Mouse (Mus musculus): ENCODE results near the gene Rcsd1.
A peak's percentile ranks its signal among the peaks of the same experiment; 100 is the strongest.

Rcsd1 gene

GRCm38 (mm10) chr1:165618201-165618624, 91.3 kb downstream of the Rcsd1 start:
- peak; percentile 56 to 64 for DNase-seq

DNA sequence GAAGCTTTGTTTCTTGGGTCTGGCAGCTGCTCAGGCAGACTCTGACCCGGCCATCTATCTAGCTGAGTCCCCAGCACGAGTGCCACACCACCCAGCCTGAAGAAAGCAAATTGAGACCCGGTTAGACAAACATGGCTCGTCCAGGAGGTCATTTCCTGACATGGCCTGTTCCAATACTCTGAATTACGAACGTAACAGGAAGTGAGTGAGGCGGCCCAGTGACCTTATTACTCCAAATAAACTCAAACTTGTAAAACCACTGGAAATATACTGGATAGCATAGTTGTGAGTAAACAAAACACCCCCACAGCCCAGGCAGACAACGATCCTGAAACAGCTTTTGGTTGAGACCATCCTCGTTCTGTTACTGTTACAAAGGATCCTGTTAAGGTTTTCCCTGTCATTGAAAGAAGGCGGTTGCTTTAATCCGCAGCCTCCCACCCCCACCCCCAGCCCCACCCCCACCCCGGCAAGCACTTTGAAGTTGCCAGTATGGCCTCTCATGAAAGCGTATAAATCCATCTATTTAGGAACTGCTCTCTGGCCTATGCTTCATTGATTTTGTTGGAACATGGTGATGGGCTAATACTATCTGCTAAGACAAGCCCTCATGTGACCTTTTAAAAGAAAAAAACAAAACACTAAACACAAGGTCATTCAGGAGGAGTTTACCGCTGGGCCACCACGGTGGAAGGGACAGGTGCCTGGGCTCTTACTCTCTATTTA, 92.2 kb downstream of the Rcsd1 start:
- peak; percentile 73 to 85 for DNase-seq

- DNase-seq = peak in 1 of 2 experiments; percentile 58
Measured at GRCm38 (mm10) chr1:165616652-165617051, 92.9 kb downstream of the Rcsd1 start.

GRCm38 (mm10) chr1:165614793-165615192, 94.8 kb downstream of the Rcsd1 start:
- DNase-seq = no peak

GRCm38 (mm10) chr1:165613926-165614325, 95.6 kb downstream of the Rcsd1 start:
- no peak for DNase-seq

- DNase-seq = no peak
Measured at GRCm38 (mm10) chr1:165612714-165613113, 96.8 kb downstream of the Rcsd1 start.

GRCm38 (mm10) chr1:165610321-165610999, 99.1 kb downstream of the Rcsd1 start:
- DNase-seq = no peak

DNA sequence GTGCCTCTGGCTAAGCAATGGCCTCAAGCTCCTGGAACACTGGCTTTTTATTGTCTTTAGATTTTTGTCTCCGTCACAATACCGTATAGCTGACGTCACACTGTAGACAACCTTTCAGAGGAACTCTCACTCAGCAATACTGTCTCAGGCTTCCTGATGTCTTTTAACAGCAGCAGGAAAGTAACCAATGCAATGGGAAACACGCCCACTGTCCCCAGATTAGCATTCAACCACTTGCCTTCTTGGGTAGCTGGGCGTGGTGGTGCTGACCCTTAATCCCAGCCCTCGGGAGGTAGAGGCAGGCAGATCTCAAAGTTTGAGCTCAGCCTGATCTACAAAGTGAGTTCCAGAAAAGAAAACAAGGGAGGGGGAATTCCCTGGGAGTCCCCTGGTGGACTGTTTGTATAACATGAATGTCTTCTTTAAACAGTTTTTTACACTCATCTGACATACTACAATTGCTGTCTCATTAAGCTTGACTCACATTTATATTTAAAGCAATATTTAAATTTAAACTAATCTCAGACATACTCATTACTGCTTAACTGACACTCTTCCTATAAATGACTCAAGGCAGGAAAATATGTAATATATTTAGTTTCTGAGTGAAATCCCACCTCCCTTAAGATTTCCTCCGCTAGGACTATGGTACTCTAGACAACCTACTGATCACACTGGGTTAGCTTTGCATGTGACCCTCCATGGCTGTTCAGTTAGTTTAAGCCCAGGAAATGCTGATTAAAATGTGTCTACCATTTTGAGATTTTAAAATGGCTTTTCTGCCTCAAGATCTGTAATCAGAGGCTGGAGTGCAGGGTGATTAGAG, 99.8 kb downstream of the Rcsd1 start:
- no peak for DNase-seq

- no peak for DNase-seq
Measured at GRCm38 (mm10) chr1:165608904-165609303, 100.7 kb downstream of the Rcsd1 start.

GRCm38 (mm10) chr1:165605774-165606173, 103.8 kb downstream of the Rcsd1 start:
- no peak for DNase-seq

- DNase-seq = no peak
Measured at GRCm38 (mm10) chr1:165605108-165605507, 104.4 kb downstream of the Rcsd1 start.

DNA sequence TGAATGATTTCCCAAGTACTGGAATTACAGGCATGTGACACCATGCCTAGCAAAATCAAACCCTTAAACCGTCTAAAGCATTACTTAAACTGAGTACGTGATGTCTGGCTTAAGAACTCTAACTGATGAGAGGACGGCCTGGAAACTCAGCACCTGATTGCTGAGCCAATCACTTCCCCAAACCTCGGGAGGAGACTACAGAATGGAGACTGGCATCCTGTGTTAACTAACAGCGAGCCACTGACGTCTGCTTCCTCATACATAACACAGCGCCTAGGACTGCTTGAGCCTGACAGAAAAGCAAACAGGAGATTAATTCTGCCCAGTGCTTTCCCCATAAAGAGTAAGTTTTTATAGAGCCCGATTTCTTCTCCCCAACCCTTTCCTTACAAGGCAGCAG, 105.4 kb downstream of the Rcsd1 start:
- no peak for DNase-seq

DNA sequence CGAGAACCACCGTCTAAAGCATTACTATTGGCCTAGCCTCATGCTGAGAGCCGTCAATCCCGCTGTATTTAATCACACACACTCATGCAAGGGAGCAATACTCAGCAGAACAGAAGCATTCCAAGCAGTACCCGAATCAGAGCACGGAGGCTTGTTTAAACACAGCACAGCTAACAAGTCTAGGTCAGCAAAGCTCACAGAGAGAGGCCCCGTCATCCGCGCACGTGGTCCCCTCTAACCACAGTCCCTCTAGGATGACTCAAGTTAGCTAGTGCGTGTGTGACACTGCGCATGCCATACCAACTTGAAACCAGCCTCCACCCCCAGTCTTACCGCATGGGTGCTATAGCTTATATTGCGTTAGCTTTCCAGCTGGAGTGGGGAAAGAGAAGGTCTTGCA, 106.3 kb downstream of the Rcsd1 start:
- DNase-seq = no peak

GRCm38 (mm10) chr1:165601775-165602280, 107.7 kb downstream of the Rcsd1 start:
- DNase-seq = no peak

Data from kidney, postnatal 36 days (tissue).